Mouse (Mus musculus) thymus, adult 2 months (tissue): ENCODE measurements around the gene Ccnb1. TPM values are rescaled to one million over a fixed set of nuclear protein-coding genes. Genes with fewer than 3 reads are reported as not detected.

ENCODE experiments used
- DNase-seq: peaks from one replicate; pipeline ENCODE4 v3.0.0; 2021
- H3K27ac ChIP-seq: fragments of 200-500 bp; 2 replicates; pipeline ENCODE4 v1.5.1; 2012; ENCODE audit warnings: low read length, control low read depth; ENCODE audit not compliant: control insufficient read depth, insufficient read depth
- H3K27me3 ChIP-seq: fragments of 200-500 bp; 2 replicates; pipeline ENCODE4 v1.6.1; 2012; ENCODE audit warnings: mild to moderate bottlenecking, low read length, moderate library complexity, mixed read lengths; ENCODE audit not compliant: control insufficient read depth, insufficient read depth
- H3K36me3 ChIP-seq: fragments of 200-500 bp; 2 replicates; pipeline ENCODE4 v1.6.1; 2012; ENCODE audit warnings: mild to moderate bottlenecking, low read length, moderate library complexity; ENCODE audit not compliant: control insufficient read depth, insufficient read depth
- H3K4me1 ChIP-seq: fragments of 200-500 bp; replicated peaks from 2 replicates; pipeline ENCODE4 v1.6.1; 2012; ENCODE audit warnings: low read length; ENCODE audit not compliant: control insufficient read depth, insufficient read depth
- H3K4me3 ChIP-seq: fragments of 200-500 bp; 2 replicates; pipeline ENCODE4 v1.5.1; 2012; ENCODE audit warnings: mild to moderate bottlenecking, low read length, control low read depth, moderate library complexity; ENCODE audit not compliant: control insufficient read depth, insufficient read depth
- CTCF ChIP-seq: fragments of 200-500 bp; IDR thresholded peaks from 2 replicates; pipeline ENCODE4 v1.5.1; 2012; ENCODE audit warnings: mild to moderate bottlenecking, control low read depth, low read length, moderate library complexity, borderline replicate concordance; ENCODE audit not compliant: control insufficient read depth, poor library complexity, insufficient read depth; ENCODE audit errors: extremely low read depth
- POLR2A ChIP-seq: fragments of 200-500 bp; IDR thresholded peaks from 2 replicates; pipeline ENCODE4 v1.6.1; 2012; ENCODE audit warnings: mild to moderate bottlenecking, low read length, control low read depth, moderate library complexity; ENCODE audit not compliant: control insufficient read depth, poor library complexity, insufficient read depth; ENCODE audit errors: extremely low read depth
- WGBS: fragments of 180-500 bp; shearing (Covaris S2); methylation state at CpG from one replicate; pipeline ENCODE4 v1.1.7; 2018; 5-methylcytosine and 5-hydroxymethylcytosine counted together
- polyA plus RNA-seq: library from polyadenylated mRNA; depleted of rRNA; stranded (reverse); fragments of >200 nt; gene quantifications from 2 replicates; pipeline ENCODE4 v1.2.3, GENCODE M21; 2012

Ccnb1 gene
- polyA plus RNA-seq, 1 experiment: 63.7 TPM

GRCm38 (mm10) chr13:100825627-100826410, 39.4 kb upstream of the Ccnb1 start:
- H3K36me3 ChIP-seq: peaks cover 30% of the 10 kb centered on the region
- no peak for DNase-seq
- WGBS: 99% methylated on average over 9 of the region's 9 CpGs

GRCm38 (mm10) chr13:100824916-100825315, 38.5 kb upstream of the Ccnb1 start:
- no peaks in the 10 kb centered on the region for H3K27me3 ChIP-seq
- peaks cover 5% of the 10 kb centered on the region; the same call in 1 of the 2 replicates for H3K4me1 ChIP-seq
- peaks cover 40% of the 10 kb centered on the region for H3K36me3 ChIP-seq
- no peak for TF ChIP-seq POLR2A
- TF ChIP-seq CTCF: no peak
- no peak overlapping the region for H3K4me3 ChIP-seq
- DNase-seq: no peak
- 92% methylated on average over 3 of the region's 3 CpGs for WGBS
- H3K27ac ChIP-seq: peak overlapping the region; percentile 51

More at GRCm38 (mm10) chr13:100825627-100826410, 39.4 kb upstream of the Ccnb1 start:
- Histone ChIP-seq H3K27me3 (no peaks in the 10 kb centered on the region), H3K4me1 (peaks cover 5% of the 10 kb centered on the region; the same call in 1 of the 2 replicates), H3K4me3 (no peak overlapping the region), H3K27ac (no peak overlapping the region)
- TF ChIP-seq POLR2A (no peak), CTCF (no peak)

- no peak for DNase-seq
- Histone ChIP-seq H3K4me1 (peaks cover 5% of the 10 kb centered on the region; the same call in 1 of the 2 replicates), H3K4me3 (no peak overlapping the region), H3K27me3 (no peaks in the 10 kb centered on the region), H3K36me3 (peaks cover 44% of the 10 kb centered on the region), H3K27ac (peak overlapping the region; percentile 58)
- TF ChIP-seq POLR2A (no peak), CTCF (no peak)
- WGBS: 17% methylated on average over 6 of the region's 6 CpGs
Observed at GRCm38 (mm10) chr13:100824306-100824705, 37.9 kb upstream of the Ccnb1 start.

GRCm38 (mm10) chr13:100823863-100824262, 37.5 kb upstream of the Ccnb1 start:
- TF ChIP-seq CTCF (no peak), POLR2A (no peak)
- Histone ChIP-seq H3K27me3 (no peaks in the 10 kb centered on the region), H3K27ac (peak overlapping the region; percentile 58), H3K4me3 (no peak overlapping the region), H3K36me3 (peaks cover 44% of the 10 kb centered on the region), H3K4me1 (peaks cover 5% of the 10 kb centered on the region; the same call in 1 of the 2 replicates)
- no peak for DNase-seq
- 66% methylated on average over 3 of the region's 3 CpGs for WGBS

GRCm38 (mm10) chr13:100814451-100814850, 28.1 kb upstream of the Ccnb1 start:
- Histone ChIP-seq H3K27ac (no peak overlapping the region), H3K4me3 (no peak overlapping the region), H3K4me1 (no peaks in the 10 kb centered on the region), H3K36me3 (peaks cover 49% of the 10 kb centered on the region), H3K27me3 (no peaks in the 10 kb centered on the region)
- 98% methylated on average over 6 of the region's 6 CpGs for WGBS
- TF ChIP-seq POLR2A (no peak), CTCF (no peak)
- DNase-seq: no peak

GRCm38 (mm10) chr13:100805776-100806175, 19.4 kb upstream of the Ccnb1 start:
- whole genome bisulfite sequencing: 28% methylated on average over 3 of the region's 3 CpGs
- peaks cover 7% of the 10 kb centered on the region for H3K4me1 ChIP-seq
- TF ChIP-seq CTCF: no peak
- TF ChIP-seq POLR2A: no peak
- DNase-seq: peak; percentile 24
- no peak overlapping the region for H3K4me3 ChIP-seq
- H3K36me3 ChIP-seq: peaks cover 41% of the 10 kb centered on the region
- peak overlapping the region; percentile 41; the same call in 1 of the 2 replicates for H3K27ac ChIP-seq
- H3K27me3 ChIP-seq: no peaks in the 10 kb centered on the region
